Mouse (Mus musculus) heart, adult 2 months (tissue): ENCODE data around the gene Sf3a3.

Experiments used
- CTCF ChIP-seq: fragments of 200-600 bp; IDR thresholded peaks from 2 replicates; pipeline ENCODE4 v1.8.1; 2022; ENCODE audit warnings: antibody characterized with exemption, mild to moderate bottlenecking, moderate library complexity
- EP300 ChIP-seq: fragments of 200-500 bp; IDR thresholded peaks from 2 replicates; pipeline ENCODE4 v1.6.1; 2011; ENCODE audit warnings: low read depth, low read length, control low read depth; ENCODE audit not compliant: insufficient read depth
- POLR2A ChIP-seq: fragments of 200-500 bp; IDR thresholded peaks from 2 replicates; pipeline ENCODE4 v1.6.1; 2011; ENCODE audit warnings: mild to moderate bottlenecking, low read depth, low read length, control low read depth; ENCODE audit not compliant: insufficient read depth

DNA sequence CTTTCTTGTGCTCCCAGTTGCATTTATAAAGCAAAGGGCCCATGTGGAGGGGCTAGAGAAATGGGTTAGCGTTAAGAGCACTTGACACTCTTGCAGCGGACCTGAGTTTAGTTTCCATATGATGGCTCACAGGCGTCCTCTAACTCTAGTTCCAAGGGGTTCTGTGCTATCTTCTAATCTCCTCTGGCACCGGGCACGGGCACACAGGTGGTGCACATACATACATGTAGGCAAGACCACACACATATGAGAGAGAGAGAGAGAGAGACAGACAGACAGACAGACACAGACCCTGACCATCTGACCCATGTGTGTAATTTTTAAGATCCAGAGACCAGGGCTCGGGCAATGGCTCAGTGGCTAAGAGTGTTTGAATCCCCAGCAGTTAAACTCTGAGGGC is 59.4 kb downstream of the Sf3a3 start:
- TF ChIP-seq POLR2A (no peak), EP300 (no peak), CTCF (no peak)
